Mouse (Mus musculus) ES-Bruce4 (cell line): ENCODE results near the gene Gm20431.

Experiments used
- CTCF ChIP-seq: IDR thresholded peaks from one replicate; pipeline ENCODE4 v1.8.1; 2011; ENCODE audit warnings: low read depth, low read length
- EP300 ChIP-seq: IDR thresholded peaks from 2 replicates; pipeline ENCODE4 v1.6.1; 2011; ENCODE audit warnings: low read depth, low read length; ENCODE audit not compliant: insufficient read depth
- POLR2A ChIP-seq: IDR thresholded peaks from one replicate; pipeline ENCODE4 v1.8.1; 2011; ENCODE audit warnings: low read length; ENCODE audit not compliant: insufficient read depth

DNA sequence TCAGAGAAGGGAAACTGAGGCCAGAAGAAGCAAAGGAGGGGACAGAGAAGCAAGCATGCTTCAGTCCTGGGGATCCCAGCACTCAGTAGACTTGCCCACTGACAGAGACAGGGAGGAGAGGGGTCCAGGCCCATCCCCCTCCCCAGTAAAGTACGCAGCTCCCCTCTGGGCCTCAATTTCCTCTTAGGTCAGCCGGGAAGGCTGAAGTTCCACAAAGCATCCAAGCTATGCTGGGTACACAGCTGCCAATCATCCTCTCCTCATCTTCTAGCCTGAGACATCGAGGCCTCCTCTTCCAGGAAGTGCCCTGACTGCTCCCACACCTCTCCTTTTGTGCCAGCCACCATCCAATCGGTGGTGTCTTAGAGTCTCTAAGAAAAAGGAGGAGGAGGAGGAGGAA lies 65.0 kb downstream of the Gm20431 start:
- TF ChIP-seq EP300 (no peak), CTCF (no peak), POLR2A (no peak)
